Mouse (Mus musculus) stomach, postnatal 0 days (tissue): Measurements from ENCODE around the gene Kremen1. TPM values are rescaled to one million over a fixed set of nuclear protein-coding genes. Genes with fewer than 3 reads are reported as not detected.

ENCODE experiments used
- ATAC-seq: fragments of 200-750 bp; cut with Nextera tagmentation; 2 replicates; pipeline ENCODE4 v1.8.0; 2017; ENCODE audit not compliant: low FRiP score, low TSS enrichment
- DNase-seq: peaks from one replicate; pipeline ENCODE4 v3.0.0-alpha.2; 2016; ENCODE audit warnings: low spot score
- H3K27ac ChIP-seq: fragments of 300-500 bp; sonication (generic); replicated peaks from 2 replicates; pipeline ENCODE4 v1.5.1; 2014; ENCODE audit warnings: mild to moderate bottlenecking, control low read depth
- H3K27me3 ChIP-seq: fragments of 300-500 bp; sonication (generic); 2 replicates; pipeline ENCODE4 v1.6.1; 2014; ENCODE audit warnings: low read length; ENCODE audit not compliant: control insufficient read depth, insufficient read depth
- H3K36me3 ChIP-seq: fragments of 300-500 bp; sonication (generic); 2 replicates; pipeline ENCODE4 v1.6.1; 2014; ENCODE audit warnings: low read length, mixed read lengths; ENCODE audit not compliant: control insufficient read depth, insufficient read depth
- H3K4me1 ChIP-seq: fragments of 300-500 bp; sonication (generic); replicated peaks from 2 replicates; pipeline ENCODE4 v1.6.1; 2014; ENCODE audit warnings: antibody characterized with exemption; ENCODE audit not compliant: control insufficient read depth, insufficient read depth
- H3K4me2 ChIP-seq: fragments of 300-500 bp; sonication (generic); replicated peaks from 2 replicates; pipeline ENCODE4 v1.6.1; 2014; ENCODE audit warnings: low read depth, mild to moderate bottlenecking, control low read depth, moderate library complexity
- H3K4me3 ChIP-seq: fragments of 300-500 bp; sonication (generic); 2 replicates; pipeline ENCODE4 v1.5.1; 2014; ENCODE audit warnings: low read depth, low read length, control low read depth
- H3K9ac ChIP-seq: fragments of 300-500 bp; sonication (generic); 2 replicates; pipeline ENCODE4 v1.6.1; 2014; ENCODE audit warnings: mild to moderate bottlenecking, low read length, control low read depth, mixed read lengths
- H3K9me3 ChIP-seq: fragments of 300-500 bp; sonication (generic); 2 replicates; pipeline ENCODE4 v1.6.1; 2016; ENCODE audit warnings: low read length; ENCODE audit not compliant: control insufficient read depth
- CTCF ChIP-seq: IDR thresholded peaks from 2 replicates; pipeline ENCODE4 v1.5.1; 2016; ENCODE audit warnings: antibody characterized with exemption, low read depth, mild to moderate bottlenecking, moderate library complexity
- EP300 ChIP-seq: optimal IDR thresholded peaks from 2 replicates; pipeline ENCODE3; 2016; ENCODE audit warnings: antibody characterized with exemption
- WGBS: fragments of 180-500 bp; shearing (Covaris S2); extraction: QIAGEN DNeasy Blood & Tissue Kit; methylation state at CpG from one replicate; pipeline ENCODE4 v1.1.7; 2014; 5-methylcytosine and 5-hydroxymethylcytosine counted together
- polyA plus RNA-seq: library from polyadenylated mRNA; unstranded; fragments of >200 nt; fragmentation: Nextera tagmentation; extraction: Ambion mirVana; gene quantifications from 2 replicates; pipeline ENCODE4 v1.2.1, GENCODE M21; 2015

Gene Kremen1
- polyA plus RNA-seq, 1 experiment from 2014 or later: 12.7 TPM

- TF ChIP-seq CTCF (peak; percentile 40), EP300 (no peak)
- no peak overlapping the region for H3K9ac ChIP-seq
- DNase-seq: no peak
- H3K27me3 ChIP-seq: no peaks in the 10 kb centered on the region
- no peak for ATAC-seq
- H3K36me3 ChIP-seq: peaks cover 17% of the 10 kb centered on the region
- H3K4me1 ChIP-seq: no peaks in the 10 kb centered on the region
- no peak overlapping the region for H3K27ac ChIP-seq
- H3K4me2 ChIP-seq: no peak overlapping the region
- whole genome bisulfite sequencing: 81% methylated on average over 2 of the region's 2 CpGs
- H3K9me3 ChIP-seq: no peaks in the 10 kb centered on the region
- H3K4me3 ChIP-seq: no peak overlapping the region
These were observed 22.6 kb upstream of the Kremen1 start for GRCm38 (mm10) chr11:5283987-5284386.

- ATAC-seq: no peak
- Histone ChIP-seq H3K27me3 (no peaks in the 10 kb centered on the region), H3K4me1 (no peaks in the 10 kb centered on the region), H3K36me3 (peaks cover 13% of the 10 kb centered on the region), H3K9me3 (no peaks in the 10 kb centered on the region), H3K4me3 (no peak overlapping the region), H3K9ac (no peak overlapping the region), H3K27ac (no peak overlapping the region), H3K4me2 (no peak overlapping the region)
- TF ChIP-seq EP300: no peak
- TF ChIP-seq CTCF: no peak
- WGBS: 71% methylated on average over 7 of the region's 7 CpGs
- no peak for DNase-seq
These were observed 19.6 kb upstream of the Kremen1 start for GRCm38 (mm10) chr11:5280932-5281331.

- Histone ChIP-seq H3K4me3 (no peak overlapping the region), H3K27ac (no peak overlapping the region)
These were observed 17.1 kb upstream of the Kremen1 start for GRCm38 (mm10) chr11:5278463-5278862.

GRCm38 (mm10) chr11:5277307-5277971, 16.1 kb upstream of the Kremen1 start:
- Histone ChIP-seq H3K9ac (no peak overlapping the region), H3K36me3 (peaks cover 9% of the 10 kb centered on the region; the same call in 1 of the 2 replicates), H3K4me2 (no peak overlapping the region), H3K27me3 (no peaks in the 10 kb centered on the region), H3K4me1 (no peaks in the 10 kb centered on the region), H3K4me3 (no peak overlapping the region), H3K9me3 (no peaks in the 10 kb centered on the region), H3K27ac (no peak overlapping the region)
- WGBS: 68% methylated on average over 5 of the region's 5 CpGs
- ATAC-seq: no peak
- no peak for TF ChIP-seq CTCF
- no peak for TF ChIP-seq EP300
- no peak for DNase-seq

More at GRCm38 (mm10) chr11:5278463-5278862, 17.1 kb upstream of the Kremen1 start:
- TF ChIP-seq EP300 (no peak), CTCF (no peak)
- DNase-seq (no peak), ATAC-seq (no peak)
- WGBS: 94% methylated on average over 2 of the region's 2 CpGs
- Histone ChIP-seq H3K36me3 (peaks cover 9% of the 10 kb centered on the region; the same call in 1 of the 2 replicates), H3K4me2 (no peak overlapping the region), H3K9me3 (no peaks in the 10 kb centered on the region), H3K27me3 (no peaks in the 10 kb centered on the region), H3K9ac (no peak overlapping the region), H3K4me1 (no peaks in the 10 kb centered on the region)

- ATAC-seq (no peak), DNase-seq (no peak)
- H3K4me1 ChIP-seq: no peaks in the 10 kb centered on the region
- H3K4me3 ChIP-seq: no peak overlapping the region
- H3K27me3 ChIP-seq: no peaks in the 10 kb centered on the region
- TF ChIP-seq CTCF (no peak), EP300 (no peak)
- H3K9me3 ChIP-seq: no peaks in the 10 kb centered on the region
- H3K36me3 ChIP-seq: no peaks in the 10 kb centered on the region
- no peak overlapping the region for H3K27ac ChIP-seq
- H3K9ac ChIP-seq: no peak overlapping the region
- no peak overlapping the region for H3K4me2 ChIP-seq
- WGBS: 85% methylated on average over 4 of the region's 4 CpGs
These were observed 13.9 kb upstream of the Kremen1 start for GRCm38 (mm10) chr11:5275216-5275615.

GRCm38 (mm10) chr11:5272536-5273234, 11.3 kb upstream of the Kremen1 start:
- Histone ChIP-seq H3K27me3 (no peaks in the 10 kb centered on the region), H3K36me3 (no peaks in the 10 kb centered on the region), H3K4me2 (no peak overlapping the region), H3K9me3 (no peaks in the 10 kb centered on the region), H3K27ac (no peak overlapping the region), H3K4me1 (no peaks in the 10 kb centered on the region), H3K4me3 (no peak overlapping the region), H3K9ac (no peak overlapping the region)
- DNase-seq (no peak), ATAC-seq (no peak)
- TF ChIP-seq EP300: no peak
- WGBS: 65% methylated on average over 9 of the region's 9 CpGs
